10 mouse cellular contexts compared by ENCODE assay signal in the genomic region with DNA sequence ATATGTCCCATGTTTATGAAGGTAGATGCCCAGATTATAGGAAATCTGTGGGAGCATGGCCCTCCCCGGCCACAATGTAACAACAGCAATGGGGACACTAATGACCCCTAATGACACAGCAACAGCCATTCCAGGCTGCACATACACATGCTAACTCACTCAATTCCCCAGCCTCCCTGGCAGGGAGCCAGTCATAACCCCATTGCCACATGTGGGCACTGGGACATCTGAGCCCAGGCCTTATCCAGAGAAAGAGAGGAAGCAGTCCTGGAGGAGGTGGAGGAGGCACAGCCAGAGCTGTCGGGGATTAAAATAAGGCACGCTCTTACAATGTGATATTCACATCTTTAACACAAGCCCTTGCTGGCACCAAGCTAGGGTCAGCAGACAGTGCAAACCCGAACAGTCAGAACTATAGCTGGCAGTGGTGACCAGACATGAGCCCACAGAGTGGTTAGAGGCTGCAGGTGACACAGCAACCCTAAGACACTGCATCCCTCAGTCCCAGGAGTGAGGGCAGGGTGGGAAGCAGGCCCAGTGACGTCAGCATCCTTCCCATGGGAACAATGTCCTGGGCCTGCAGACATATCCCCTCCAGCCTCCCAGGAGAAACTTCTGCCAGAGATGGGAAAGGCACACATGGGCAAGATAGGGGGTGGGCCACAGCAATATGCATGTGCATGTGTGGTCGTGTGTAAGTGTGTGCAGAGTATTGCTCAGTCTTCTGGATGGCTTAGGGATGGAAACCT. TPM values are rescaled to one million over a fixed set of nuclear protein-coding genes. Genes with fewer than 3 reads are reported as not detected.
A peak's percentile ranks its signal among the peaks of the same experiment; 100 is the strongest.
DNase-seq lines count a peak whose midpoint lies in the region; ATAC-seq and TF ChIP-seq lines count a peak whose summit lies in the region.
"Had no signal": no experiment of that assay in that cellular context is flagged by ENCODE, and none has a peak within 500 bp of the region (broad histone marks: within the 10 kb centered on the region; RNA-seq: fewer than 3 reads in every experiment).

No protein-coding gene starts in this region.

- H3K4me3 ChIP-seq in hindbrain, embryonic 10.5 days = peak overlapping the region; percentile 1; the same call in 1 of the 2 replicates
- no peak overlapping the region for H3K4me3 ChIP-seq in hindbrain, embryonic 14.5 days (replicated peaks; ENCODE audit: low read length)
- no peak overlapping the region for H3K4me3 ChIP-seq in heart, embryonic 12.5 days
- H3K4me3 ChIP-seq in liver, postnatal 0 days (ENCODE audit: low read depth, low read length) = no peak overlapping the region

- peaks cover 13% of the 10 kb centered on the region for H3K36me3 ChIP-seq in hindbrain, embryonic 10.5 days
- no peaks in the 10 kb centered on the region for H3K36me3 ChIP-seq in hindbrain, embryonic 14.5 days (replicated peaks; ENCODE audit: control insufficient read depth, insufficient read depth)
- no peaks in the 10 kb centered on the region for H3K36me3 ChIP-seq in heart, embryonic 12.5 days
- peaks cover 3% of the 10 kb centered on the region; the same call in 1 of the 2 replicates for H3K36me3 ChIP-seq in liver, postnatal 0 days (replicated peaks; ENCODE audit: insufficient read depth, low read length)

- H3K4me1 ChIP-seq in hindbrain, embryonic 10.5 days (replicated peaks) = peaks cover 88% of the 10 kb centered on the region
- H3K4me1 ChIP-seq in hindbrain, embryonic 14.5 days (replicated peaks; ENCODE audit: control insufficient read depth, insufficient read depth, low read length) = peaks cover 17% of the 10 kb centered on the region; the same call in 1 of the 2 replicates
- H3K4me1 ChIP-seq in heart, embryonic 12.5 days (replicated peaks) = peaks cover 80% of the 10 kb centered on the region
- peaks cover 69% of the 10 kb centered on the region for H3K4me1 ChIP-seq in liver, postnatal 0 days (ENCODE audit: insufficient read depth)

- H3K4me2 ChIP-seq in hindbrain, embryonic 14.5 days (replicated peaks) = no peak overlapping the region
- peak overlapping the region; percentile 32; the same call in 1 of the 2 replicates for H3K4me2 ChIP-seq in heart, embryonic 12.5 days
- no peak overlapping the region for H3K4me2 ChIP-seq in liver, postnatal 0 days (ENCODE audit: low read depth, low read length)

- WGBS in hindbrain, embryonic 10.5 days = 79% methylated on average over 6 of the region's 6 CpGs
- 59% methylated on average over 6 of the region's 6 CpGs for WGBS in hindbrain, embryonic 14.5 days
- 42% methylated on average over 6 of the region's 6 CpGs for WGBS in heart, embryonic 12.5 days
- 71% methylated on average over 6 of the region's 6 CpGs for WGBS in liver, postnatal 0 days (ENCODE audit: insufficient replicate concordance)

- no peak overlapping the region for H3K9ac ChIP-seq in hindbrain, embryonic 14.5 days
- peak overlapping the region; percentile 44; the same call in 1 of the 2 replicates for H3K9ac ChIP-seq in heart, embryonic 12.5 days
- no peak overlapping the region for H3K9ac ChIP-seq in liver, postnatal 0 days (replicated peaks)

- peak overlapping the region; percentile 66; the same call in 1 of the 2 replicates for H3K27ac ChIP-seq in hindbrain, embryonic 10.5 days
- H3K27ac ChIP-seq in hindbrain, embryonic 14.5 days = no peak overlapping the region
- peak overlapping the region; percentile 79 for H3K27ac ChIP-seq in heart, embryonic 12.5 days (ENCODE audit: poor library complexity, severe bottlenecking)
- H3K27ac ChIP-seq in liver, postnatal 0 days (ENCODE audit: low read depth) = no peak overlapping the region

- no peaks in the 10 kb centered on the region for H3K9me3 ChIP-seq in hindbrain, embryonic 10.5 days
- no peaks in the 10 kb centered on the region for H3K9me3 ChIP-seq in hindbrain, embryonic 14.5 days (ENCODE audit: control insufficient read depth, low read length)
- H3K9me3 ChIP-seq in heart, embryonic 12.5 days (replicated peaks) = no peaks in the 10 kb centered on the region
- H3K9me3 ChIP-seq in liver, postnatal 0 days (ENCODE audit: low read length) = no peaks in the 10 kb centered on the region

- TF ChIP-seq EP300 in liver, postnatal 0 days (IDR thresholded peaks at IDR 0.05; ENCODE audit: low read depth) = no peak

- no peak for ATAC-seq in hindbrain, embryonic 14.5 days (ENCODE audit: low FRiP score)
- ATAC-seq in heart, embryonic 12.5 days (ENCODE audit: insufficient number of reproducible peaks, low FRiP score) = peak; percentile 15; the same call in 1 of the 2 replicates
- ATAC-seq in liver, postnatal 0 days = no peak

- no peak for DNase-seq in hindbrain, embryonic 10.5 days (ENCODE audit: low spot score)
- DNase-seq in hindbrain, embryonic 14.5 days (ENCODE audit: low spot score) = no peak
- peak; percentile 35 for DNase-seq in adipocyte (ENCODE audit: low spot score)
- peak; percentile 57 for DNase-seq in liver, postnatal 0 days
- no peak for DNase-seq in T-cell, adult 2 months (ENCODE audit: low spot score)
- DNase-seq in right cerebral cortex, postnatal 25 days = no peak
- no peak for DNase-seq in embryo, embryonic 10 days (ENCODE audit: low spot score)

- no peaks in the 10 kb centered on the region for H3K27me3 ChIP-seq in hindbrain, embryonic 10.5 days (ENCODE audit: insufficient read depth, poor library complexity, severe bottlenecking)
- H3K27me3 ChIP-seq in hindbrain, embryonic 14.5 days (ENCODE audit: control insufficient read depth, insufficient read depth, low read length) = no peaks in the 10 kb centered on the region
- no peaks in the 10 kb centered on the region for H3K27me3 ChIP-seq in heart, embryonic 12.5 days (replicated peaks)
- no peaks in the 10 kb centered on the region for H3K27me3 ChIP-seq in liver, postnatal 0 days (ENCODE audit: insufficient read depth, low read length)

- no peak for TF ChIP-seq CTCF in liver, postnatal 0 days (IDR thresholded peaks at IDR 0.05; ENCODE audit: low read depth)

RNA-seq across cellular contexts. Expression of a gene that starts 11.1 kb away (rescaled TPM):
- 34.0 and 44.0 TPM in 2 replicates for polyA plus RNA-seq in hindbrain, embryonic 10.5 days (2016; fragmentation: Nextera tagmentation; extraction: Ambion mirVana)
- polyA plus RNA-seq in hindbrain, embryonic 14.5 days (2014; fragmentation: Nextera tagmentation; extraction: Ambion mirVana) = 26.8 and 27.6 TPM in 2 replicates
- 29.0 and 29.5 TPM in 2 replicates for polyA plus RNA-seq in heart, embryonic 12.5 days (2016; fragmentation: Nextera tagmentation; extraction: Ambion mirVana)
- polyA plus RNA-seq in liver, postnatal 0 days (2015; fragmentation: Nextera tagmentation; extraction: Ambion mirVana) = 3.5 and 4.3 TPM in 2 replicates

RNA-seq across cellular contexts. Expression of a gene that starts 11.1 kb away (rescaled TPM):
- 51.8 and 66.0 TPM in 2 replicates for polyA plus RNA-seq in hindbrain, embryonic 10.5 days (2016; fragmentation: Nextera tagmentation; extraction: Ambion mirVana)
- 13.2 and 14.2 TPM in 2 replicates for polyA plus RNA-seq in hindbrain, embryonic 14.5 days (2014; fragmentation: Nextera tagmentation; extraction: Ambion mirVana)
- 32.7 TPM in 2 replicates for polyA plus RNA-seq in heart, embryonic 12.5 days (2016; fragmentation: Nextera tagmentation; extraction: Ambion mirVana)
- polyA plus RNA-seq in liver, postnatal 0 days (2015; fragmentation: Nextera tagmentation; extraction: Ambion mirVana) = 5.3 and 6.2 TPM in 2 replicates

RNA-seq across cellular contexts. Expression of a gene that starts 39.8 kb away (rescaled TPM):
- 0.10 TPM in 1 of 2 replicates, not detected in the other for polyA plus RNA-seq in hindbrain, embryonic 10.5 days (2016; fragmentation: Nextera tagmentation; extraction: Ambion mirVana)
- 0.12 and 0.13 TPM in 2 replicates for polyA plus RNA-seq in hindbrain, embryonic 14.5 days (2014; fragmentation: Nextera tagmentation; extraction: Ambion mirVana)
- polyA plus RNA-seq in heart, embryonic 12.5 days (2016; fragmentation: Nextera tagmentation; extraction: Ambion mirVana) = not detected in 2 replicates
- not detected in 2 replicates for polyA plus RNA-seq in liver, postnatal 0 days (2015; fragmentation: Nextera tagmentation; extraction: Ambion mirVana)
- polyA plus RNA-seq: stomach, embryonic 14.5 days had no signal

RNA-seq across cellular contexts. Expression of a gene that starts 44.3 kb away (rescaled TPM):
- not detected in 2 replicates for polyA plus RNA-seq in hindbrain, embryonic 10.5 days (2016; fragmentation: Nextera tagmentation; extraction: Ambion mirVana)
- 0.33 and 0.51 TPM in 2 replicates for polyA plus RNA-seq in hindbrain, embryonic 14.5 days (2014; fragmentation: Nextera tagmentation; extraction: Ambion mirVana)
- not detected in 2 replicates for polyA plus RNA-seq in heart, embryonic 12.5 days (2016; fragmentation: Nextera tagmentation; extraction: Ambion mirVana)
- not detected in 2 replicates for polyA plus RNA-seq in liver, postnatal 0 days (2015; fragmentation: Nextera tagmentation; extraction: Ambion mirVana)
- polyA plus RNA-seq: liver, adult 2 months; stomach, embryonic 14.5 days had no signal

RNA-seq across cellular contexts. Expression of a gene that starts 46.2 kb away (rescaled TPM):
- not detected in 2 replicates for polyA plus RNA-seq in hindbrain, embryonic 10.5 days (2016; fragmentation: Nextera tagmentation; extraction: Ambion mirVana)
- polyA plus RNA-seq in hindbrain, embryonic 14.5 days (2014; fragmentation: Nextera tagmentation; extraction: Ambion mirVana) = not detected in 2 replicates
- polyA plus RNA-seq in heart, embryonic 12.5 days (2016; fragmentation: Nextera tagmentation; extraction: Ambion mirVana) = not detected in 2 replicates
- polyA plus RNA-seq in liver, postnatal 0 days (2015; fragmentation: Nextera tagmentation; extraction: Ambion mirVana) = 1.3 and 7.7 TPM in 2 replicates

Comparison
In these comparisons a context has a peak if more than half of its experiments do, and no peak if none do; other contexts are left out.
1. H3K27ac ChIP-seq: peak in hindbrain, embryonic 10.5 days (single experiment) and heart, embryonic 12.5 days (single experiment); none in hindbrain, embryonic 14.5 days (single experiment) and liver, postnatal 0 days (single experiment).
2. DNase-seq: peak in adipocyte (single experiment) and liver, postnatal 0 days (single experiment); none in hindbrain, embryonic 10.5 days (single experiment), hindbrain, embryonic 14.5 days (single experiment), T-cell, adult 2 months (single experiment), right cerebral cortex, postnatal 25 days (single experiment) and embryo, embryonic 10 days (single experiment).